Mouse (Mus musculus) lung, adult 2 months (tissue): ENCODE measurements around the gene Atp13a2.

Experiments used
- CTCF ChIP-seq: fragments of 200-500 bp; IDR thresholded peaks from 2 replicates; pipeline ENCODE4 v1.5.1; 2011; ENCODE audit warnings: mild to moderate bottlenecking, low read length, control low read depth; ENCODE audit not compliant: insufficient read depth
- POLR2A ChIP-seq: fragments of 200-500 bp; IDR thresholded peaks from 2 replicates; pipeline ENCODE4 v1.6.1; 2011; ENCODE audit warnings: low read depth, mild to moderate bottlenecking, control low read depth, low read length, borderline replicate concordance; ENCODE audit errors: extremely low read depth

GRCm38 (mm10) chr4:140961467-140962206 is 25.0 kb upstream of the Atp13a2 start:
- no peak for TF ChIP-seq CTCF
- TF ChIP-seq POLR2A: no peak
